Mouse (Mus musculus): ENCODE measurements at regions not wholly inside any gene's neighbourhood (a gene's known extent, or its start where the extent isn't known, plus 50 kb on each side); places are given as distances from the start of the nearest gene placed in this dataset.

- TF ChIP-seq CTCF (IDR thresholded peaks at IDR 0.05; ENCODE audit: borderline replicate concordance, extremely low read depth, insufficient read depth, insufficient read length) (no peak), POLR2A (IDR thresholded peaks at IDR 0.05; ENCODE audit: borderline replicate concordance, extremely low read depth, insufficient read depth, insufficient read length, poor library complexity, severe bottlenecking) (no peak)
Measured at GRCm38 (mm10) chr9:33067521-33067920, 431.5 kb downstream of the Ets1 start.

Data from brain, embryonic 14.5 days (tissue).